ENCODE assay signal across 13 mouse cellular contexts in the genomic region with DNA sequence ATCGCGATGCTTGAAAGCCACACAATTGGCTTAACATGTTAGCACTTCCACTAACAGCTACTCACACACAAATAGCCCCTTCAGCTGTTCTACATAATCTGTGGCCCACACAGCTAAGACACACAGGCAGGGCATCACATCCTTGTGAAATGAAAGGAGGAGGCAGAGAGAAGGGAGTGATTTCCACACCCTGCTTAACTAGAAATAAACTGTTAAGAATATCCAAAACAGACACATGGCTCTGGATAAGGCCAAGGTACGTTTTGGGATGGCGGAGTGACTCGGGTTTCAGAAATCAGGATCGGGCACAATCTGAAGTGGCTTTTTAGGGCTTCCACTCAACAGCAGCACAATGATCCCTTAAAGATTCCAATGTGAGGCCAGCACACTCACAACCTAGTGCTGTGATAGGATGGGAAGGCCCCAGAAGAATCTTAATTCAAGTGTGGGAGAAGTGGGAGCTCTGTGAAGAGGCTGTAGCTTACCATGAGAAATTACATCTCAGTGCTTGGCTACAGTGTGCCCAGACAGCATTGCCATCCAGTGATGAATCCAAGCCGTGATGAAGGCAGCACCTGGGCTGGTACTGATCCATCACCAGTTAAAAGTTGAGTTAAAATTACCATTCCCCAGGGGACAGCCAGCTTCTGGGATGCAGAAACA.
DNase-seq lines count a peak whose midpoint lies in the region; ATAC-seq and TF ChIP-seq lines count a peak whose summit lies in the region.
"Had no signal": no experiment of that assay in that cellular context is flagged by ENCODE, and none has a peak within 500 bp of the region (broad histone marks: within the 10 kb centered on the region; RNA-seq: fewer than 3 reads in every experiment).

No protein-coding gene starts in this region.

- DNase-seq in forebrain, embryonic 10.5 days (ENCODE audit: extremely low spot score, low spot score) = no peak
- DNase-seq in left cerebral cortex, adult 2 months (ENCODE audit: extremely low spot score in 1 of 2, low spot score in 2 of 2) = no peak
- DNase-seq in left cerebral cortex, adult 11 months (ENCODE audit: low spot score) = no peak
- DNase-seq in MEL (ENCODE audit: low read depth, low spot score) = no peak
- DNase-seq in hindbrain, embryonic 14.5 days (ENCODE audit: low spot score) = no peak
- no peak for DNase-seq in adrenal gland, postnatal 10 days
- DNase-seq: kidney, adult 9 months; lung, adult 2 months; thymus, postnatal 14 days had no signal

- WGBS in forebrain, embryonic 10.5 days = 79% methylated on average over 7 of the region's 7 CpGs
- WGBS in forebrain, embryonic 12.5 days = 72% methylated on average over 7 of the region's 7 CpGs
- 74% methylated on average over 7 of the region's 7 CpGs for WGBS in hindbrain, embryonic 14.5 days
- 62% methylated on average over 7 of the region's 7 CpGs for WGBS in intestine, postnatal 0 days

- intact Hi-C loops in left cerebral cortex, adult 2 months (cut with DNase I) = no loop called here

- no peaks in the 10 kb centered on the region for H3K27me3 ChIP-seq in forebrain, embryonic 10.5 days (ENCODE audit: poor library complexity, severe bottlenecking)
- H3K27me3 ChIP-seq in forebrain, embryonic 12.5 days = no peaks in the 10 kb centered on the region
- H3K27me3 ChIP-seq in MEL (ENCODE audit: control insufficient read depth in 1 of 2, insufficient read depth in 2 of 2, low read length in 2 of 2) = no peaks in the 10 kb centered on the region
- H3K27me3 ChIP-seq in hindbrain, embryonic 14.5 days (ENCODE audit: control insufficient read depth, insufficient read depth, low read length) = no peaks in the 10 kb centered on the region
- no peaks in the 10 kb centered on the region for H3K27me3 ChIP-seq in intestine, postnatal 0 days (replicated peaks; ENCODE audit: control insufficient read depth, insufficient read depth, low read length)
- H3K27me3 ChIP-seq: embryonic facial prominence, embryonic 12.5 days; limb, embryonic 15.5 days had no signal

- TF ChIP-seq CTCF in left cerebral cortex, adult 2 months (IDR thresholded peaks at IDR 0.05) = no peak
- TF ChIP-seq CTCF in MEL (IDR thresholded peaks at IDR 0.05 in 2 of 3, conservative IDR thresholded peaks at IDR 0.05 in 1 of 3; ENCODE audit: control insufficient read depth in 1 of 3, insufficient read depth in 1 of 3, low read depth in 2 of 3, low read length in 3 of 3, poor library complexity in 1 of 3, severe bottlenecking in 1 of 3) = no peak
- no peak for TF ChIP-seq CTCF in intestine, postnatal 0 days (IDR thresholded peaks at IDR 0.05; ENCODE audit: low read depth)

- no peak for TF ChIP-seq POLR2A in MEL (IDR thresholded peaks at IDR 0.05; ENCODE audit: control insufficient read depth in 1 of 2, insufficient read depth in 1 of 2, low read depth in 1 of 2, low read length in 2 of 2, poor library complexity in 1 of 2)

- H3K9me3 ChIP-seq in forebrain, embryonic 10.5 days = no peaks in the 10 kb centered on the region
- H3K9me3 ChIP-seq in forebrain, embryonic 12.5 days = no peaks in the 10 kb centered on the region
- no peaks in the 10 kb centered on the region for H3K9me3 ChIP-seq in MEL (replicated peaks; ENCODE audit: insufficient read depth, low read length)
- H3K9me3 ChIP-seq in hindbrain, embryonic 14.5 days (ENCODE audit: control insufficient read depth, low read length) = no peaks in the 10 kb centered on the region
- no peaks in the 10 kb centered on the region for H3K9me3 ChIP-seq in intestine, postnatal 0 days (ENCODE audit: control insufficient read depth)
- H3K9me3 ChIP-seq: embryonic facial prominence, embryonic 12.5 days; limb, embryonic 15.5 days had no signal

- ATAC-seq in forebrain, embryonic 12.5 days (ENCODE audit: low FRiP score) = no peak
- no peak for ATAC-seq in hindbrain, embryonic 14.5 days (ENCODE audit: low FRiP score)
- ATAC-seq in intestine, postnatal 0 days = no peak

- no peak overlapping the region for H3K4me2 ChIP-seq in forebrain, embryonic 12.5 days
- no peak overlapping the region for H3K4me2 ChIP-seq in hindbrain, embryonic 14.5 days (replicated peaks)
- H3K4me2 ChIP-seq in intestine, postnatal 0 days (replicated peaks; ENCODE audit: low read depth) = no peak overlapping the region
- H3K4me2 ChIP-seq: embryonic facial prominence, embryonic 12.5 days; limb, embryonic 15.5 days had no signal

- 0 out of 4 replicates have a peak, but pooled peaks of 1 of the 2 experiments have one; percentile 5 for TF ChIP-seq EP300 in MEL (IDR thresholded peaks at IDR 0.05; ENCODE audit: low read depth in 1 of 2, low read length in 2 of 2)

- H3K79me2 ChIP-seq in MEL (ENCODE audit: control insufficient read depth, insufficient read depth, low read length, poor library complexity) = no peaks in the 10 kb centered on the region

- peak overlapping the region; percentile 12; the same call in 1 of the 2 replicates for H3K27ac ChIP-seq in forebrain, embryonic 10.5 days
- H3K27ac ChIP-seq in forebrain, embryonic 12.5 days = no peak overlapping the region
- H3K27ac ChIP-seq in left cerebral cortex, adult 2 months = peak overlapping the region; percentile 9
- no peak overlapping the region for H3K27ac ChIP-seq in MEL (ENCODE audit: control insufficient read depth, low read depth, low read length)
- H3K27ac ChIP-seq in hindbrain, embryonic 14.5 days = peak overlapping the region; percentile 74
- no peak overlapping the region for H3K27ac ChIP-seq in intestine, postnatal 0 days (ENCODE audit: low read depth, low read length)

- H3K4me3 ChIP-seq in forebrain, embryonic 10.5 days = no peak overlapping the region
- no peak overlapping the region for H3K4me3 ChIP-seq in forebrain, embryonic 12.5 days (replicated peaks)
- H3K4me3 ChIP-seq in left cerebral cortex, adult 2 months = no peak overlapping the region
- H3K4me3 ChIP-seq in MEL (ENCODE audit: control insufficient read depth in 1 of 2, insufficient read depth in 1 of 2, low read depth in 2 of 2, low read length in 2 of 2) = no peak overlapping the region
- H3K4me3 ChIP-seq in hindbrain, embryonic 14.5 days (replicated peaks; ENCODE audit: low read length) = no peak overlapping the region
- H3K4me3 ChIP-seq in intestine, postnatal 0 days (ENCODE audit: low read depth, low read length) = no peak overlapping the region
- H3K4me3 ChIP-seq: embryonic facial prominence, embryonic 12.5 days; limb, embryonic 15.5 days had no signal

- TF ChIP-seq RAD21 in MEL (IDR thresholded peaks at IDR 0.05; ENCODE audit: low read depth, low read length) = no peak

- H3K36me3 ChIP-seq in forebrain, embryonic 10.5 days (replicated peaks) = no peaks in the 10 kb centered on the region
- H3K36me3 ChIP-seq in forebrain, embryonic 12.5 days (replicated peaks) = no peaks in the 10 kb centered on the region
- peaks cover 0 to 49% of the 10 kb centered on the region in 2 experiments; a peak in 3 of 4 replicates for H3K36me3 ChIP-seq in MEL (ENCODE audit: control insufficient read depth in 1 of 2, insufficient read depth in 2 of 2, low read length in 2 of 2)
- H3K36me3 ChIP-seq in hindbrain, embryonic 14.5 days (replicated peaks; ENCODE audit: control insufficient read depth, insufficient read depth) = no peaks in the 10 kb centered on the region
- H3K36me3 ChIP-seq in intestine, postnatal 0 days (ENCODE audit: control insufficient read depth, insufficient read depth) = no peaks in the 10 kb centered on the region
- H3K36me3 ChIP-seq: embryonic facial prominence, embryonic 12.5 days; limb, embryonic 15.5 days had no signal

- H3K4me1 ChIP-seq in forebrain, embryonic 10.5 days = peaks cover 38% of the 10 kb centered on the region
- peaks cover 25% of the 10 kb centered on the region for H3K4me1 ChIP-seq in forebrain, embryonic 12.5 days
- H3K4me1 ChIP-seq in MEL (ENCODE audit: control insufficient read depth in 1 of 2, insufficient read depth in 2 of 2, low read length in 2 of 2) = peaks cover 21 to 34% of the 10 kb centered on the region in 2 experiments
- H3K4me1 ChIP-seq in hindbrain, embryonic 14.5 days (replicated peaks; ENCODE audit: control insufficient read depth, insufficient read depth, low read length) = peaks cover 42% of the 10 kb centered on the region
- H3K4me1 ChIP-seq in intestine, postnatal 0 days (replicated peaks; ENCODE audit: control insufficient read depth, insufficient read depth, low read length) = no peaks in the 10 kb centered on the region

- H3K9ac ChIP-seq in forebrain, embryonic 12.5 days = no peak overlapping the region
- H3K9ac ChIP-seq in MEL (ENCODE audit: control insufficient read depth, low read depth, low read length, poor library complexity, severe bottlenecking) = no peak overlapping the region
- H3K9ac ChIP-seq in hindbrain, embryonic 14.5 days = 0 out of 2 replicates have a peak overlapping the region, but pooled peaks have one; percentile 8
- no peak overlapping the region for H3K9ac ChIP-seq in intestine, postnatal 0 days (ENCODE audit: low read depth, low read length)
- H3K9ac ChIP-seq: embryonic facial prominence, embryonic 12.5 days; limb, embryonic 15.5 days had no signal

TF ChIP-seq in MEL, 35 proteins besides CTCF, POLR2A, EP300 and RAD21:
- TF ChIP-seq MAZ (IDR thresholded peaks at IDR 0.05; ENCODE audit: low read depth, low read length) (no peak), RCOR1 (IDR thresholded peaks at IDR 0.05; ENCODE audit: low read depth, low read length) (peak; percentile 56; the same call in 1 of the 2 replicates), GATA1 (IDR thresholded peaks at IDR 0.05; ENCODE audit: low read depth, low read length) (0 out of 2 replicates have a peak, but pooled peaks have one; percentile 21)

Comparison
In these comparisons a context has a peak if more than half of its experiments do, and no peak if none do; other contexts are left out.
1. H3K27ac ChIP-seq: peak in forebrain, embryonic 10.5 days (single experiment), left cerebral cortex, adult 2 months (single experiment) and hindbrain, embryonic 14.5 days (single experiment); none in forebrain, embryonic 12.5 days (single experiment), MEL (single experiment) and intestine, postnatal 0 days (single experiment).